Mouse (Mus musculus) bone marrow, adult 2 months (tissue): Measurements from ENCODE around the gene Atmin.

Source experiments
- CTCF ChIP-seq: fragments of 200-500 bp; IDR thresholded peaks from 2 replicates; pipeline ENCODE4 v1.5.1; 2011; ENCODE audit warnings: low read length, control low read depth; ENCODE audit not compliant: control insufficient read depth, insufficient read depth
- POLR2A ChIP-seq: fragments of 200-500 bp; IDR thresholded peaks from 2 replicates; pipeline ENCODE4 v1.6.1; 2011; ENCODE audit warnings: low read depth, mild to moderate bottlenecking, control low read depth, low read length, borderline replicate concordance; ENCODE audit not compliant: control insufficient read depth

GRCm38 (mm10) chr8:116904736-116905135 lies 38.5 kb upstream of the Atmin start:
- TF ChIP-seq CTCF (no peak), POLR2A (no peak)
